Mouse (Mus musculus) embryonic fibroblast, embryonic 13.5 days (primary cell): ENCODE measurements around the gene Rabgap1l.

ENCODE experiments used
- CTCF ChIP-seq: IDR thresholded peaks from 2 replicates; pipeline ENCODE4 v1.5.1; 2011; ENCODE audit warnings: mild to moderate bottlenecking, control low read depth, low read length, moderate library complexity, borderline replicate concordance; ENCODE audit not compliant: insufficient read depth
- POLR2A ChIP-seq: IDR thresholded peaks from 2 replicates; pipeline ENCODE4 v1.6.1; 2011; ENCODE audit warnings: low read depth, mild to moderate bottlenecking, control low read depth, low read length, moderate library complexity

DNA sequence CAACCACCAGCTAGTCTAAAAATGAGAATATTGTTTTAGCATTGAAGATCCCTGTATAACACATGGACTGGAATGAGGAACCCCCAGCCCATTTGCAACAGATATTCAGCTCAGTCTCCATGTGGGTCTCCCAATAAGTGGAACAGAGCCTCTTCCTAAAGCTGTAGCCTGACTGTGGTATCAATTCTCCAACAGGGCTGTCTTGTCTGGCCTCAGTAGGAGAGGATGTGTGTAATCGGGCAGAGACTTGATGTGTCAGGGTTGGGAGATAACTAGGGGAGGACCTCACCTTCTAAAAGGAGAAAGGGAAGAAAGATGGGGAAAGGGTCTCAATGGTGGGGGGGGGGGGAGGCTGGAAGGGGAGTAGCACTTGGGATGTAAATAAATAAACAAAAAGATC is 346.2 kb downstream of the Rabgap1l start:
- no peak for TF ChIP-seq CTCF
- no peak for TF ChIP-seq POLR2A
